Mouse (Mus musculus) adrenal gland, postnatal 14 days (tissue): ENCODE measurements at regions not wholly inside any gene's neighbourhood (a gene's known extent, or its start where the extent isn't known, plus 50 kb on each side); places are given as distances from the start of the nearest gene placed in this dataset.

Source experiments
- DNase-seq: peaks from one replicate; pipeline ENCODE4 v3.0.0; 2021; ENCODE audit warnings: mixed read lengths
- microRNA-seq, 2 experiments: library from miRNA; unstranded; fragments of <30 nt; microRNA quantifications; one replicate each; pipeline ENCODE4 v1.2.0; 2021

- no peak for DNase-seq
Measured at GRCm38 (mm10) chr2:84266158-84266557, 159.1 kb downstream of the Calcrl start.

GRCm38 (mm10) chr2:84266883-84267554, 158.2 kb downstream of the Calcrl start:
- peak; percentile 5 for DNase-seq

DNA sequence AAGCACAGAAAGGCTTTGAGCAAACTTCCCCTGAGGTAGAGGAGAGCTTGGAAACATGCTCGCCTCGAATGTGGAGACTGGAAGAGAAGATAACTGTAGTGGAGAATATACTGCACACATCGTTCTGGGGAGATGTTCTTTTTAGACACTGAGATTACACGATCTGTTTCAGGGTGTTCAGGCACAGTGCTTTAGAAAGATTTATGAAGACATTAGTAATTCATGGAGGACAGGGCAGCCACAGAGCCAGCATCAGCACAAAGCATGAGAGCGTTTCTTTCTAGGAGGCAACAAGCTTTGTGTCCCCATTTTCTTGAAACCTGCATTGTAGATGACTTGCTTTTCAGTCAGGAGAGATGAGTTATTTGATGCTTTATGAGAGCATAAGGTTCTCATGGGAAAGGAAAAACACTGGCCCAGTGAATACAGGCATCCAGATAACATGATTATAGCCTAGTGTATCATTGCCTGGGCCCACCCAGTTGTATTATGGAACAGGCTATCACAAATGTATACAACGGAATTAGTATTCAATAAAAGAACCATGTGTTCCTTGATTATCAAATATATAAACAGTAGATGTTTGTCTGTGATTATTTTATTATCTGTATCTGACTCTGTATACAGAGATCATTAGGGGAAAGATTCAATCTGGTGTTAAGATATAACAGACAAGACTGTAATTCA, 151.0 kb downstream of the Calcrl start:
- no peak for DNase-seq

GRCm38 (mm10) chr2:84277181-84277580, 148.0 kb downstream of the Calcrl start:
- no peak for DNase-seq

Small RNAs in the stretch of these regions (microRNA-seq; reads per million reads assigned to microRNA genes)
- gene Gm25972, result 0 reads per million in 2 experiments
